Mouse (Mus musculus): Measurements from ENCODE around the gene Tnfaip8l1.

DNA sequence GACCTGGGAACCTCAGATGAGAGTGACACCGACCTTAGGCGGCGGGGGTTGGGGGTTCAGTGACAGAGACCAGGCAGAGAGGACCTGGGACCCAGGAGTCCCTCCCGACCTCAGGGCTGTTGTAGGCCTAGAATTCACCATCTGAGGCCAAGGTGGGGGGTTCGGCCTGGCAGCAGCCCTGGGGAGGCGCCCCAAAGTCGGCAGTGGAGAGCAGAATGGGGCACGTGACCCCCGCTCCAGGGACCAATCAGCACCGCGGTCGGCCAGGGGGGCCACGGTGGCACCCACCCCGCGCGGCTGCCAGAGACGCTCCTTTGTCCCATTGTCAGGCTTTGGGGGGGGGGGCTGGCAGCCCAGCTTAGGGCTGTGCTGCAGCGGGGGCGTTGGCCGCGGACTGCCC is 22.9 kb upstream of the Tnfaip8l1 start:
- TF ChIP-seq CTCF (IDR thresholded peaks at IDR 0.05; ENCODE audit: control insufficient read depth, insufficient read depth, low read length) (no peak), POLR2A (IDR thresholded peaks at IDR 0.05; ENCODE audit: borderline replicate concordance, control insufficient read depth, low read depth, low read length) (no peak)
